In genomic region chr10:120218996-120219395, GRCm38 (mm10) we compare ENCODE assay signal across 22 mouse cellular contexts. TPM values are rescaled to one million over a fixed set of nuclear protein-coding genes. Genes with fewer than 3 reads are reported as not detected.
A peak's percentile ranks its signal among the peaks of the same experiment; 100 is the strongest.
DNase-seq lines count a peak whose midpoint lies in the region; ATAC-seq lines count a peak whose summit lies in the region.
"Had no signal": no experiment of that assay in that cellular context is flagged by ENCODE, and none has a peak within 500 bp of the region (broad histone marks: within the 10 kb centered on the region; RNA-seq: fewer than 3 reads in every experiment).

No protein-coding gene starts in this region.

- peak; percentile 31 for DNase-seq in NIH3T3 (ENCODE audit: low read depth)
- DNase-seq in cerebellum, adult 11-12 months: no peak
- DNase-seq: adrenal gland, adult 2 months; adrenal gland, postnatal 10 days; adrenal gland, postnatal 25 days; B cell, adult 2 months; cerebellum, adult 11 months; cerebellum, adult 2 months; cerebellum, adult 9-10 months; cerebellum, postnatal 10 days; cerebellum, postnatal 25 days; forebrain, postnatal 0 days had no signal

- no peak for ATAC-seq in megakaryocyte, adult 5-6 weeks (ENCODE audit: poor library complexity, severe bottlenecking)
- ATAC-seq in inflammation-experienced regulatory T-cells, adult 6 months: no peak
- ATAC-seq: CD4-positive, CD25-positive, alpha-beta regulatory T cell, adult 4 months; forebrain, embryonic 13.5 days; forebrain, embryonic 15.5 days; forebrain, postnatal 0 days had no signal

- H3K9me3 ChIP-seq in megakaryocyte, embryonic 14.5 days: no peaks in the 10 kb centered on the region
- H3K9me3 ChIP-seq: embryonic facial prominence, embryonic 10.5 days; embryonic facial prominence, embryonic 12.5 days; forebrain, embryonic 13.5 days; forebrain, embryonic 15.5 days; G1E had no signal

- peaks cover 88% of the 10 kb centered on the region for H3K36me3 ChIP-seq in megakaryocyte, embryonic 14.5 days (replicated peaks; ENCODE audit: low read length)

- H3K4me1 ChIP-seq in megakaryocyte, embryonic 14.5 days: peaks cover 47% of the 10 kb centered on the region
- H3K4me1 ChIP-seq: embryonic facial prominence, embryonic 10.5 days; embryonic facial prominence, embryonic 12.5 days; forebrain, embryonic 13.5 days; forebrain, embryonic 15.5 days had no signal

- H3K4me3 ChIP-seq in megakaryocyte, embryonic 14.5 days (replicated peaks): peak overlapping the region; percentile 44
- H3K4me3 ChIP-seq: embryonic facial prominence, embryonic 10.5 days; embryonic facial prominence, embryonic 12.5 days; forebrain, embryonic 13.5 days; forebrain, embryonic 15.5 days had no signal

- H3K27me3 ChIP-seq in megakaryocyte, embryonic 14.5 days (replicated peaks): no peaks in the 10 kb centered on the region
- H3K27me3 ChIP-seq: CH12.LX; embryonic facial prominence, embryonic 12.5 days; forebrain, embryonic 13.5 days; forebrain, embryonic 15.5 days had no signal

RNA-seq across cellular contexts. Expression of gene Llph, which starts 7.9 kb away (rescaled TPM):
- polyA plus RNA-seq in megakaryocyte, embryonic 14.5 days (2012; ENCODE audit: insufficient read depth, low replicate concordance): 21.5 and 123 TPM in 2 replicates
- total RNA-seq in megakaryocyte, adult 5-6 weeks (2015): 41.4 and 49.0 TPM in 2 replicates
- total RNA-seq in megakaryocyte, adult 5-6 weeks (2017): 48.6 and 49.8 TPM in 2 replicates
- 10 to 100 TPM; 69.8 to 87.7 (median 80.8) TPM for polyA plus RNA-seq in inflammation-experienced regulatory T-cells, adult 6 months (2017; shearing (Covaris generic))

RNA-seq across cellular contexts. Expression of gene Irak3, which starts 17.1 kb away (rescaled TPM):
- polyA plus RNA-seq in megakaryocyte, embryonic 14.5 days (2012; ENCODE audit: insufficient read depth, low replicate concordance): 4.9 TPM in 1 of 2 replicates, not detected in the other
- 75.8 and 77.8 TPM in 2 replicates for total RNA-seq in megakaryocyte, adult 5-6 weeks (2015)
- 30.4 and 35.9 TPM in 2 replicates for total RNA-seq in megakaryocyte, adult 5-6 weeks (2017)
- polyA plus RNA-seq in inflammation-experienced regulatory T-cells, adult 6 months (2017; shearing (Covaris generic)): 1 to 10 TPM in 1 of 3 experiments, under 1 TPM in 2; 0.54 to 2.1 (median 0.65) TPM

RNA-seq across cellular contexts. Expression of gene Tmbim4, which starts 17.6 kb away (rescaled TPM):
- 300 and 458 TPM in 2 replicates for polyA plus RNA-seq in megakaryocyte, embryonic 14.5 days (2012; ENCODE audit: insufficient read depth, low replicate concordance)
- total RNA-seq in megakaryocyte, adult 5-6 weeks (2015): 91.3 and 112 TPM in 2 replicates
- total RNA-seq in megakaryocyte, adult 5-6 weeks (2017): 97.0 and 100 TPM in 2 replicates
- polyA plus RNA-seq in inflammation-experienced regulatory T-cells, adult 6 months (2017; shearing (Covaris generic)): 100 to 1,000 TPM; 122 to 164 (median 132) TPM
